Mouse (Mus musculus): ENCODE data around the gene Cyren. TPM values are rescaled to one million over a fixed set of nuclear protein-coding genes. Genes with fewer than 3 reads are reported as not detected.

Cyren gene
- polyA plus RNA-seq, 1 experiment from 2014 or later: 6.1 TPM

- WGBS (ENCODE audit: insufficient replicate concordance): 40% methylated on average over 8 of the region's 8 CpGs
- no peaks in the 10 kb centered on the region for H3K27me3 ChIP-seq
- H3K27ac ChIP-seq (replicated peaks): peak overlapping the region; percentile 96
- H3K4me1 ChIP-seq (replicated peaks): peaks cover 68% of the 10 kb centered on the region
- peak overlapping the region; percentile 83 for H3K4me3 ChIP-seq (replicated peaks)
- no peak for ATAC-seq (ENCODE audit: insufficient read depth)
- no peaks in the 10 kb centered on the region for H3K9me3 ChIP-seq (replicated peaks)
- peak overlapping the region; percentile 82 for H3K9ac ChIP-seq
- H3K4me2 ChIP-seq: peak overlapping the region; percentile 77
- peaks cover 36% of the 10 kb centered on the region for H3K36me3 ChIP-seq (replicated peaks)
These were observed 31.9 kb upstream of the Cyren start for GRCm38 (mm10) chr6:34909631-34910345.

- Histone ChIP-seq H3K9ac (peak overlapping the region; percentile 45), H3K4me2 (peak overlapping the region; percentile 77), H3K36me3 (replicated peaks) (peaks cover 56% of the 10 kb centered on the region), H3K27me3 (no peaks in the 10 kb centered on the region), H3K4me3 (replicated peaks) (peak overlapping the region; percentile 39), H3K9me3 (replicated peaks) (no peaks in the 10 kb centered on the region), H3K4me1 (replicated peaks) (peaks cover 71% of the 10 kb centered on the region), H3K27ac (replicated peaks) (peak overlapping the region; percentile 96)
- 66% methylated on average over 18 of the region's 18 CpGs for WGBS (ENCODE audit: insufficient replicate concordance)
- ATAC-seq (ENCODE audit: insufficient read depth): peak; percentile 35
These were observed 29.9 kb upstream of the Cyren start for GRCm38 (mm10) chr6:34907696-34908260.

- Histone ChIP-seq H3K27me3 (no peaks in the 10 kb centered on the region), H3K4me3 (replicated peaks) (peak overlapping the region; percentile 39), H3K4me1 (replicated peaks) (peaks cover 76% of the 10 kb centered on the region), H3K36me3 (replicated peaks) (peaks cover 62% of the 10 kb centered on the region), H3K27ac (replicated peaks) (peak overlapping the region; percentile 96), H3K4me2 (peak overlapping the region; percentile 77), H3K9ac (peak overlapping the region; percentile 45), H3K9me3 (replicated peaks) (no peaks in the 10 kb centered on the region)
- peak; percentile 84 for ATAC-seq (ENCODE audit: insufficient read depth)
- WGBS (ENCODE audit: insufficient replicate concordance): 37% methylated on average over 2 of the region's 2 CpGs
These were observed 29.3 kb upstream of the Cyren start for GRCm38 (mm10) chr6:34907121-34907614.

- H3K4me1 ChIP-seq (replicated peaks): peaks cover 74% of the 10 kb centered on the region
- H3K4me3 ChIP-seq (replicated peaks): peak overlapping the region; percentile 39
- 78% methylated on average over 4 of the region's 4 CpGs for WGBS (ENCODE audit: insufficient replicate concordance)
- H3K27me3 ChIP-seq: no peaks in the 10 kb centered on the region
- peak overlapping the region; percentile 45 for H3K9ac ChIP-seq
- ATAC-seq (ENCODE audit: insufficient read depth): no peak
- H3K4me2 ChIP-seq: peak overlapping the region; percentile 77
- no peaks in the 10 kb centered on the region for H3K9me3 ChIP-seq (replicated peaks)
- peak overlapping the region; percentile 96 for H3K27ac ChIP-seq (replicated peaks)
- H3K36me3 ChIP-seq (replicated peaks): peaks cover 68% of the 10 kb centered on the region
These were observed 28.8 kb upstream of the Cyren start for GRCm38 (mm10) chr6:34906661-34907060.

GRCm38 (mm10) chr6:34906125-34906524, 28.3 kb upstream of the Cyren start:
- peaks cover 72% of the 10 kb centered on the region for H3K36me3 ChIP-seq (replicated peaks)
- no peak overlapping the region for H3K4me3 ChIP-seq (replicated peaks)
- H3K27me3 ChIP-seq: no peaks in the 10 kb centered on the region
- no peaks in the 10 kb centered on the region for H3K9me3 ChIP-seq (replicated peaks)
- peak overlapping the region; percentile 96 for H3K27ac ChIP-seq (replicated peaks)
- peak overlapping the region; percentile 77; the same call in 1 of the 2 replicates for H3K4me2 ChIP-seq
- no peak for ATAC-seq (ENCODE audit: insufficient read depth)
- H3K9ac ChIP-seq: no peak overlapping the region
- WGBS (ENCODE audit: insufficient replicate concordance): 63% methylated on average over 2 of the region's 2 CpGs
- H3K4me1 ChIP-seq (replicated peaks): peaks cover 70% of the 10 kb centered on the region

GRCm38 (mm10) chr6:34904361-34904760, 26.5 kb upstream of the Cyren start:
- Histone ChIP-seq H3K4me3 (replicated peaks) (no peak overlapping the region), H3K4me2 (no peak overlapping the region), H3K36me3 (replicated peaks) (peaks cover 90% of the 10 kb centered on the region), H3K9me3 (replicated peaks) (no peaks in the 10 kb centered on the region), H3K4me1 (replicated peaks) (peaks cover 65% of the 10 kb centered on the region), H3K9ac (no peak overlapping the region), H3K27ac (replicated peaks) (no peak overlapping the region), H3K27me3 (no peaks in the 10 kb centered on the region)
- no peak for ATAC-seq (ENCODE audit: insufficient read depth)
- 72% methylated on average over 6 of the region's 6 CpGs for WGBS (ENCODE audit: insufficient replicate concordance)

GRCm38 (mm10) chr6:34903851-34904250, 26.0 kb upstream of the Cyren start:
- no peak for ATAC-seq (ENCODE audit: insufficient read depth)
- 83% methylated on average over 10 of the region's 10 CpGs for WGBS (ENCODE audit: insufficient replicate concordance)

GRCm38 (mm10) chr6:34903441-34903840, 25.6 kb upstream of the Cyren start:
- no peak overlapping the region for H3K4me2 ChIP-seq
- H3K4me3 ChIP-seq (replicated peaks): no peak overlapping the region
- no peaks in the 10 kb centered on the region for H3K9me3 ChIP-seq (replicated peaks)
- H3K4me1 ChIP-seq (replicated peaks): peaks cover 61% of the 10 kb centered on the region
- no peak overlapping the region for H3K27ac ChIP-seq (replicated peaks)
- H3K27me3 ChIP-seq: no peaks in the 10 kb centered on the region
- peaks cover 90% of the 10 kb centered on the region for H3K36me3 ChIP-seq (replicated peaks)
- no peak for ATAC-seq (ENCODE audit: insufficient read depth)
- no peak overlapping the region for H3K9ac ChIP-seq
- 66% methylated on average over 5 of the region's 5 CpGs for WGBS (ENCODE audit: insufficient replicate concordance)

More at GRCm38 (mm10) chr6:34903851-34904250, 26.0 kb upstream of the Cyren start:
- H3K27me3 ChIP-seq: no peaks in the 10 kb centered on the region
- H3K9ac ChIP-seq: no peak overlapping the region
- H3K27ac ChIP-seq (replicated peaks): 0 out of 2 replicates have a peak overlapping the region, but pooled peaks have one; percentile 24
- no peak overlapping the region for H3K4me3 ChIP-seq (replicated peaks)
- H3K4me2 ChIP-seq: no peak overlapping the region
- H3K36me3 ChIP-seq (replicated peaks): peaks cover 92% of the 10 kb centered on the region
- H3K9me3 ChIP-seq (replicated peaks): no peaks in the 10 kb centered on the region
- peaks cover 65% of the 10 kb centered on the region for H3K4me1 ChIP-seq (replicated peaks)

GRCm38 (mm10) chr6:34902578-34902977, 24.7 kb upstream of the Cyren start:
- 84% methylated on average over 7 of the region's 7 CpGs for WGBS (ENCODE audit: insufficient replicate concordance)
- Histone ChIP-seq H3K4me2 (no peak overlapping the region), H3K9me3 (replicated peaks) (no peaks in the 10 kb centered on the region), H3K9ac (no peak overlapping the region), H3K27me3 (no peaks in the 10 kb centered on the region), H3K4me1 (replicated peaks) (peaks cover 52% of the 10 kb centered on the region), H3K36me3 (replicated peaks) (peaks cover 92% of the 10 kb centered on the region), H3K27ac (replicated peaks) (no peak overlapping the region), H3K4me3 (replicated peaks) (no peak overlapping the region)
- ATAC-seq (ENCODE audit: insufficient read depth): no peak

GRCm38 (mm10) chr6:34901911-34902444, 24.1 kb upstream of the Cyren start:
- H3K9ac ChIP-seq: no peak overlapping the region
- H3K4me3 ChIP-seq (replicated peaks): no peak overlapping the region
- no peak for ATAC-seq (ENCODE audit: insufficient read depth)
- peaks cover 97% of the 10 kb centered on the region for H3K36me3 ChIP-seq (replicated peaks)
- 56% methylated on average over 9 of the region's 9 CpGs for WGBS (ENCODE audit: insufficient replicate concordance)
- peaks cover 46% of the 10 kb centered on the region for H3K4me1 ChIP-seq (replicated peaks)
- no peaks in the 10 kb centered on the region for H3K27me3 ChIP-seq
- H3K9me3 ChIP-seq (replicated peaks): no peaks in the 10 kb centered on the region
- H3K27ac ChIP-seq (replicated peaks): no peak overlapping the region
- H3K4me2 ChIP-seq: no peak overlapping the region

- WGBS (ENCODE audit: insufficient replicate concordance): 82% methylated on average over 2 of the region's 2 CpGs
- no peaks in the 10 kb centered on the region for H3K27me3 ChIP-seq
- no peak overlapping the region for H3K4me3 ChIP-seq (replicated peaks)
- H3K9me3 ChIP-seq (replicated peaks): no peaks in the 10 kb centered on the region
- ATAC-seq (ENCODE audit: insufficient read depth): no peak
- H3K4me1 ChIP-seq (replicated peaks): peaks cover 36% of the 10 kb centered on the region
- H3K27ac ChIP-seq (replicated peaks): no peak overlapping the region
- peaks cover 97% of the 10 kb centered on the region for H3K36me3 ChIP-seq (replicated peaks)
- no peak overlapping the region for H3K4me2 ChIP-seq
- H3K9ac ChIP-seq: no peak overlapping the region
These were observed 23.1 kb upstream of the Cyren start for GRCm38 (mm10) chr6:34900990-34901389.

All from liver, embryonic 15.5 days (tissue).